Mouse (Mus musculus) embryonic facial prominence, embryonic 13.5 days (tissue): ENCODE data around the gene Prkch. TPM values are rescaled to one million over a fixed set of nuclear protein-coding genes. Genes with fewer than 3 reads are reported as not detected.

Experiments
- ATAC-seq: fragments of 200-750 bp; cut with Nextera tagmentation; 2 replicates; pipeline ENCODE4 v1.8.0; 2017; ENCODE audit warnings: low read depth; ENCODE audit not compliant: insufficient number of reproducible peaks, insufficient read depth, low FRiP score, low TSS enrichment
- H3K27ac ChIP-seq: fragments of 300-500 bp; sonication (generic); 2 replicates; pipeline ENCODE4 v1.5.1; 2015; ENCODE audit warnings: moderate library complexity, mild to moderate bottlenecking, inconsistent platforms
- H3K27me3 ChIP-seq: fragments of 300-500 bp; sonication (generic); 2 replicates; pipeline ENCODE4 v1.6.1; 2015; ENCODE audit warnings: mild to moderate bottlenecking, inconsistent platforms
- H3K36me3 ChIP-seq: fragments of 300-500 bp; sonication (generic); 2 replicates; pipeline ENCODE4 v1.6.1; 2015; ENCODE audit warnings: mild to moderate bottlenecking, inconsistent platforms
- H3K4me1 ChIP-seq: fragments of 300-500 bp; sonication (generic); 2 replicates; pipeline ENCODE4 v1.6.1; 2015; ENCODE audit warnings: inconsistent platforms
- H3K4me2 ChIP-seq: fragments of 300-500 bp; sonication (generic); 2 replicates; pipeline ENCODE4 v1.6.1; 2015; ENCODE audit warnings: moderate library complexity, mild to moderate bottlenecking, inconsistent platforms
- H3K4me3 ChIP-seq: fragments of 300-500 bp; sonication (generic); 2 replicates; pipeline ENCODE4 v1.5.1; 2015; ENCODE audit warnings: mild to moderate bottlenecking, inconsistent platforms
- H3K9ac ChIP-seq: fragments of 300-500 bp; sonication (generic); 2 replicates; pipeline ENCODE4 v1.6.1; 2015; ENCODE audit warnings: mild to moderate bottlenecking, inconsistent platforms
- H3K9me3 ChIP-seq: fragments of 300-500 bp; sonication (generic); 2 replicates; pipeline ENCODE4 v1.6.1; 2016; ENCODE audit warnings: inconsistent platforms
- WGBS: fragments of 180-500 bp; shearing (Covaris S2); methylation state at CpG from one replicate; pipeline ENCODE4 v1.1.7; 2015; ENCODE audit warnings: mixed read lengths; 5-methylcytosine and 5-hydroxymethylcytosine counted together
- polyA plus RNA-seq: library from polyadenylated mRNA; unstranded; fragments of >200 nt; fragmentation: Nextera tagmentation; extraction: Ambion mirVana; gene quantifications from 2 replicates; pipeline ENCODE4 v1.2.1, GENCODE M21; 2015

The Prkch gene
- polyA plus RNA-seq, 1 experiment from 2014 or later: 13.3 TPM

GRCm38 (mm10) chr12:73705097-73705690, 120.6 kb downstream of the Prkch start:
- Histone ChIP-seq H3K4me2 (no peak overlapping the region), H3K9ac (no peak overlapping the region), H3K9me3 (no peaks in the 10 kb centered on the region), H3K36me3 (no peaks in the 10 kb centered on the region), H3K4me3 (no peak overlapping the region), H3K27ac (no peak overlapping the region), H3K27me3 (peaks cover 5% of the 10 kb centered on the region; the same call in 1 of the 2 replicates), H3K4me1 (peaks cover 11% of the 10 kb centered on the region)
- 41% methylated on average over 7 of the region's 7 CpGs for WGBS
- no peak for ATAC-seq

GRCm38 (mm10) chr12:73708498-73708897, 123.9 kb downstream of the Prkch start:
- no peak overlapping the region for H3K4me3 ChIP-seq
- ATAC-seq: no peak
- H3K9me3 ChIP-seq: no peaks in the 10 kb centered on the region
- no peaks in the 10 kb centered on the region for H3K36me3 ChIP-seq
- WGBS: 56% methylated on average over 5 of the region's 5 CpGs
- no peak overlapping the region for H3K27ac ChIP-seq
- H3K4me1 ChIP-seq: peaks cover 20% of the 10 kb centered on the region
- H3K9ac ChIP-seq: peak overlapping the region; percentile 58; the same call in 1 of the 2 replicates
- peaks cover 5% of the 10 kb centered on the region; the same call in 1 of the 2 replicates for H3K27me3 ChIP-seq
- no peak overlapping the region; the same call in 1 of the 2 replicates for H3K4me2 ChIP-seq

GRCm38 (mm10) chr12:73708920-73709319, 124.3 kb downstream of the Prkch start:
- 0 out of 2 replicates have a peak, but pooled peaks have one; percentile 67 for ATAC-seq
- peaks cover 5% of the 10 kb centered on the region; the same call in 1 of the 2 replicates for H3K27me3 ChIP-seq
- no peak overlapping the region for H3K27ac ChIP-seq
- H3K36me3 ChIP-seq: no peaks in the 10 kb centered on the region
- no peak overlapping the region for H3K4me3 ChIP-seq
- H3K9me3 ChIP-seq: no peaks in the 10 kb centered on the region
- no peak overlapping the region; the same call in 1 of the 2 replicates for H3K4me2 ChIP-seq
- peak overlapping the region; percentile 58; the same call in 1 of the 2 replicates for H3K9ac ChIP-seq
- peaks cover 20% of the 10 kb centered on the region for H3K4me1 ChIP-seq
- 18% methylated on average over 8 of the region's 8 CpGs for WGBS

GRCm38 (mm10) chr12:73710846-73711245, 126.2 kb downstream of the Prkch start:
- ATAC-seq: no peak
- peaks cover 21% of the 10 kb centered on the region for H3K4me1 ChIP-seq
- no peak overlapping the region for H3K4me3 ChIP-seq
- no peak overlapping the region for H3K4me2 ChIP-seq
- no peak overlapping the region for H3K27ac ChIP-seq
- no peaks in the 10 kb centered on the region for H3K36me3 ChIP-seq
- WGBS: 61% methylated on average over 5 of the region's 5 CpGs
- peaks cover 5% of the 10 kb centered on the region; the same call in 1 of the 2 replicates for H3K27me3 ChIP-seq
- no peaks in the 10 kb centered on the region for H3K9me3 ChIP-seq
- no peak overlapping the region for H3K9ac ChIP-seq

- ATAC-seq: no peak
These were observed 127.5 kb downstream of the Prkch start for GRCm38 (mm10) chr12:73712122-73712521.

GRCm38 (mm10) chr12:73714589-73714988, 130.0 kb downstream of the Prkch start:
- no peaks in the 10 kb centered on the region for H3K9me3 ChIP-seq
- no peak overlapping the region for H3K9ac ChIP-seq

More at GRCm38 (mm10) chr12:73712122-73712521, 127.5 kb downstream of the Prkch start:
- no peak overlapping the region for H3K4me3 ChIP-seq
- H3K4me1 ChIP-seq: peaks cover 24% of the 10 kb centered on the region
- H3K9ac ChIP-seq: no peak overlapping the region
- H3K27ac ChIP-seq: no peak overlapping the region
- H3K36me3 ChIP-seq: no peaks in the 10 kb centered on the region
- no peaks in the 10 kb centered on the region for H3K9me3 ChIP-seq
- WGBS: 37% methylated on average over 6 of the region's 6 CpGs
- peaks cover 5% of the 10 kb centered on the region; the same call in 1 of the 2 replicates for H3K27me3 ChIP-seq
- H3K4me2 ChIP-seq: no peak overlapping the region

GRCm38 (mm10) chr12:73715331-73715730, 130.7 kb downstream of the Prkch start:
- Histone ChIP-seq H3K4me2 (no peak overlapping the region), H3K27me3 (no peaks in the 10 kb centered on the region), H3K36me3 (no peaks in the 10 kb centered on the region), H3K9me3 (no peaks in the 10 kb centered on the region), H3K9ac (no peak overlapping the region), H3K4me3 (no peak overlapping the region), H3K27ac (no peak overlapping the region), H3K4me1 (peaks cover 13% of the 10 kb centered on the region; the same call in 1 of the 2 replicates)
- ATAC-seq: no peak
- WGBS: 92% methylated on average over 2 of the region's 2 CpGs

More at GRCm38 (mm10) chr12:73714589-73714988, 130.0 kb downstream of the Prkch start:
- no peak overlapping the region for H3K27ac ChIP-seq
- WGBS: 85% methylated on average over 5 of the region's 5 CpGs
- H3K36me3 ChIP-seq: no peaks in the 10 kb centered on the region
- no peak overlapping the region for H3K4me3 ChIP-seq
- H3K4me1 ChIP-seq: peaks cover 15% of the 10 kb centered on the region; the same call in 1 of the 2 replicates
- ATAC-seq: no peak
- no peak overlapping the region for H3K4me2 ChIP-seq
- peaks cover 4% of the 10 kb centered on the region; the same call in 1 of the 2 replicates for H3K27me3 ChIP-seq

GRCm38 (mm10) chr12:73715954-73716731, 131.5 kb downstream of the Prkch start:
- ATAC-seq: no peak
- H3K27me3 ChIP-seq: no peaks in the 10 kb centered on the region
- H3K36me3 ChIP-seq: no peaks in the 10 kb centered on the region
- WGBS: 66% methylated on average over 21 of the region's 21 CpGs
- no peak overlapping the region for H3K27ac ChIP-seq
- peaks cover 13% of the 10 kb centered on the region; the same call in 1 of the 2 replicates for H3K4me1 ChIP-seq
- H3K4me2 ChIP-seq: no peak overlapping the region
- no peak overlapping the region for H3K9ac ChIP-seq
- no peak overlapping the region for H3K4me3 ChIP-seq
- no peaks in the 10 kb centered on the region for H3K9me3 ChIP-seq

- Histone ChIP-seq H3K4me2 (no peak overlapping the region), H3K4me1 (peaks cover 4% of the 10 kb centered on the region; the same call in 1 of the 2 replicates), H3K9ac (no peak overlapping the region), H3K36me3 (no peaks in the 10 kb centered on the region), H3K27ac (no peak overlapping the region), H3K27me3 (no peaks in the 10 kb centered on the region), H3K9me3 (no peaks in the 10 kb centered on the region), H3K4me3 (no peak overlapping the region)
- no peak for ATAC-seq
- WGBS: 82% methylated on average over 10 of the region's 10 CpGs
These were observed 133.4 kb downstream of the Prkch start for GRCm38 (mm10) chr12:73718036-73718435.

GRCm38 (mm10) chr12:73719816-73720215, 135.2 kb downstream of the Prkch start:
- Histone ChIP-seq H3K9me3 (0 out of 2 replicates have a peak, but pooled peaks cover 3% of the 10 kb centered on the region), H3K4me2 (no peak overlapping the region), H3K27ac (no peak overlapping the region), H3K27me3 (no peaks in the 10 kb centered on the region), H3K9ac (no peak overlapping the region), H3K4me1 (peaks cover 4% of the 10 kb centered on the region; the same call in 1 of the 2 replicates), H3K4me3 (no peak overlapping the region), H3K36me3 (0 out of 2 replicates have a peak, but pooled peaks cover 4% of the 10 kb centered on the region)
- ATAC-seq: no peak

GRCm38 (mm10) chr12:73720466-73720865, 135.9 kb downstream of the Prkch start:
- no peaks in the 10 kb centered on the region for H3K27me3 ChIP-seq
- WGBS: 91% methylated on average over 2 of the region's 2 CpGs
- ATAC-seq: no peak

More at GRCm38 (mm10) chr12:73720466-73720865, 135.9 kb downstream of the Prkch start:
- 0 out of 2 replicates have a peak, but pooled peaks cover 4% of the 10 kb centered on the region for H3K36me3 ChIP-seq
- 0 out of 2 replicates have a peak, but pooled peaks cover 4% of the 10 kb centered on the region for H3K9me3 ChIP-seq
- no peak overlapping the region for H3K4me2 ChIP-seq
- H3K4me3 ChIP-seq: no peak overlapping the region
- H3K27ac ChIP-seq: no peak overlapping the region
- peaks cover 4% of the 10 kb centered on the region; the same call in 1 of the 2 replicates for H3K4me1 ChIP-seq
- H3K9ac ChIP-seq: no peak overlapping the region
